Mouse (Mus musculus) kidney, adult 11 months (tissue): ENCODE data around the gene Vmp1.

ENCODE experiments used
- DNase-seq: peaks from one replicate; pipeline ENCODE4 v3.0.0; 2022

Gene Vmp1

DNA sequence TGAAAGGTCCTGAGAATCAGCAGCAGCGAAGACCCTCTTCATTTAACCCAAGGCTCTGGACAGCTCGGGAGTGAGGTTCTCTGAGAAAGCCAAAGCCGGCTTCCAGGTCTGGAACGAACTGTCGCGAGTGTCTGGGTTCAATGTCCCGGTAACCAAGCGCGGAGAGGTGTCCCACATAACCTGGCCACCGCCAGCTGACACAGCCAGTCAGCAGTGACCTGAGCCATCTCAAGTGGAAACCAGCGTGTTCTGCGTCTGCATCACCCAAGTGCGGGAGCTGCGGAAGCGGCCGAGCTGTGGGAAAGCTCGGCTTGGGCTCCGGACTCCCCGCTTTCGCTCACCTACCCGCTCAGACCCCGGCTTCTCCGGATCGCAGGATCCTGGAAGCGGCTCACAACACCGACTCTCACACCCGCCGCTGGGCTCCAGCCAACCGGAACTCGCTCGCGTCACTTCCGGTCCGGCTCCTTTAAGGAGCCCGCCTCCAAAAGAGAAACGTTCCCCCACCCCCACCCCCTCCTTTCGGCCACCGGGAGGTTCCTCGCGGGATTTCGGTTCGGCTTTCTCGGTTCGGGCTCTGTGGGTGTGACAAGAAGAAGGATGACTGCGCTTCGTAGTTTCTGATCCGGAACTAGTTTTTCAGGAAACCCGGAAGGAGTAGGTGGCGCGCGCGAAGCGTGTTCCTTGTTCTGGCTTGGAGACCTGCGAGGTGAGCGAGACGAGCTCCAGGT, at the start of gene Vmp1, which contains the start of gene Ptrh2:
Gene Vmp1, minus strand, starts transcription at position 442 of the 731 bp plus-strand sequence.
Gene Ptrh2, plus strand, starts transcription at position 591 of the 731 bp plus-strand sequence.
- peak; percentile 93 for DNase-seq

- no peak for DNase-seq
These were observed 47.8 kb upstream of the Vmp1 start for GRCm38 (mm10) chr11:86731443-86731842.

DNA sequence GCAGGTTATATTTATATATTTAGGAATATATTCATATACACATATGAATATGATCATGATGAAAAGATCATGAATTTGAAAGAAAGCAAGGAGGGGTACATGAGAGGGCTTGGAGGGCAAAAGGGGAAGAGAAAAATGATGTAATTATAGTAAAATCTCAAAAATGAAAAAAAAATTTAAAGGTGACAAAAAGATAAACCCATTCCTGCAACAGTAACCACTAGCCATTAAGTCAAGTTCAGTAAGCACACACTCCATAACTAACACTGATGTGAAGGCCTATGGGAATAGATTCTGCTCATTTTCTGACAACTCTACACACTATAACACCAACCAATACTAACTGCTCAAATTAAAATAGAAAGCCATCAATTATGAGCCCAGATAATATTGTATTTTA, 42.0 kb upstream of the Vmp1 start:
- no peak for DNase-seq

- DNase-seq = no peak
These were observed 41.3 kb upstream of the Vmp1 start for GRCm38 (mm10) chr11:86724982-86725381.

DNA sequence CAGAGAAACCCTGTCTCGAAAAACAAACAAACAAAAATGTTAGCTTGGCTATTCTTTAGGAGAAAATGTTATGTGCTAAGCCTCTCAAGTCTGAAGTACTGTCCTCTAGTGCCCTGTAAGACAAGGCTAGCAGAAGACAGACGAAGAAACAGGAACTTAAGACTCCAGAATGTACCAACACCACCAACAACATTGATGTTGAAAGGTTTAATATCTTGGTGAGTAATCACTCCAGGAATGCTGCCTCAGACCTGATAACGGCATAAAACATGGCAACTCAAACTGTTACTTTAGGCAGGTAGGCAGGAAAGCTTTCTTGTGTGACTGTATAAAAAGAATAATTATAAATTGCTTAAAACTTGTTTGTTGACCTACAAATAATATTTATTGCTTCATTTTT, 40.4 kb upstream of the Vmp1 start:
- no peak for DNase-seq

DNA sequence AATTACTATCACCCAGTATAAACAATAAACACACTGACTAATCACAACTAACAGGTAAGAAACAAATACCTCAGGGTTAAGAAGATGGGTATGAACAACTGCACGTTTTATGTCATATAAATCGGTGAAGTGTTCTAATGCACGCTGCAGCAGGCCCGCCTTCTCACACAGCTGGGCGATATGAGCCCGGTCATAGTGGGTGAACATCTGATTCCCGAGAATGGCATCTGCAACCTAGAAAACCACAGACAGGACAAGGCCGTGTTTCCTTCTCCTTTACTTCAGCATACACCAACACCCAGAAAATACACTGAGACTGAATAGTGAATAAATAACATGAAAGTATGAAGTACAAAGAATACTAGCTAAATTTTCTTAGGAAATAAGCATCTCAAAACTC, 35.8 kb upstream of the Vmp1 start:
- no peak for DNase-seq

- no peak for DNase-seq
These were observed 34.7 kb upstream of the Vmp1 start for GRCm38 (mm10) chr11:86718369-86718768.

GRCm38 (mm10) chr11:86717306-86718065, 33.9 kb upstream of the Vmp1 start:
- no peak for DNase-seq

DNA sequence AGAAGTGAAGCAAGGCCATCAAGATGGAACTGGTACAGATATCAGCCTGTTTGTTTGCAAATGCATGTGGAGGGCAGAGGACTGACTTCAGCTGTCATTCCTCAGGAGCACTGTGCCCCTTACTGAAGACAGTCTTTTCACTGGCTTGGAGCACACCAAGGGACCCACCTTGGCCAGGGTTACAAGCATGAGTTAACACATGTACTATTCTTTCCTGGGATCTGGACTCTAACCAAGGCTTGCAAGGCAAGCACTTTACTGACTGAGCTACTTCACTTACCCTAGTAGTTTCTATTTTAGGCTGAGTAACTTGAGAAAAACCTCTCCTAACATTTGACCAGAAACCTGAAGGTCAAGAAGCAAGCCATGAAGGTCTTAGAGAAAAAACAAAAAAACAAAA, 31.0 kb upstream of the Vmp1 start:
- no peak for DNase-seq

DNA sequence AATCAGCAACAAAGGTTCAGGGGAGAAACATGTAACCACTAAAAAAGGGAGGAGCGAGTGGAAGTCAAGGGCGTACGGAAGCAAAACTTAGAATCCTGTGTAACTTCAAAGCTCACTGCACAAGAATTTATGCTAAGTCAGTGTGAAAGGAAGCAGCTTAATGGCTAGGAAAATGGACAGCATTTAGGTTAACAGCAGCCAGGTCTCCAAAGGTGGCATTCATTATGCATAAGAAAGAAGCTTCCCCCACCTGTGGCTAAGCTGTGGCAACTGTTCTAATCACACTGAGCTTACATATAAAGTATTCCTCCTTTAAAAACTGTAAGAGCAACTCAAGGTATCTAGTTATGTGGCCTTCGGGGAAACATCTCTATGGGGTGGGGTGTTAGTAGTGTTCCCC, 17.5 kb upstream of the Vmp1 start:
- no peak for DNase-seq

- DNase-seq = no peak
These were observed 11.8 kb upstream of the Vmp1 start for GRCm38 (mm10) chr11:86695461-86695860.

GRCm38 (mm10) chr11:86692546-86692945, 8.9 kb upstream of the Vmp1 start:
- DNase-seq = no peak

- DNase-seq = no peak
These were observed 8.3 kb upstream of the Vmp1 start for GRCm38 (mm10) chr11:86691956-86692355.

GRCm38 (mm10) chr11:86691482-86691881, 7.8 kb upstream of the Vmp1 start:
- no peak for DNase-seq

DNA sequence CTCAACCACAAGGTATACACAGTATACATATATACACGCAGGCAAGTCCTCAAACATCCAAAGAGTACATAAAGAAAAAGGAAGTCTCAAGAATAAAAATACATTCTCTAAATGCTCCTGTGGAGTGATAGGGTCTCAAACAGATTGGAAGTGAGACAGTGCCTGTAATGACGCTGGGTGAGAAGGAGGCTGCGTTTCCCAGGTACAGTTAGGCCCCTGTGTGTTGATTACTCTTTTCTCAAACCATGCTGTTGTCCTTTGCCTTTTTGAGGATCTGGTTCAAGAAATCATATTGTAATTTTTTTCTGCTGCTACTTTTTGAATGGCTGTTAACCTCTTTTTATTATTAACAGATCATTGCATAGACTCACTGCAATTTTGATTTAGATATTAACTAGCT, 6.7 kb upstream of the Vmp1 start:
- DNase-seq = no peak

DNA sequence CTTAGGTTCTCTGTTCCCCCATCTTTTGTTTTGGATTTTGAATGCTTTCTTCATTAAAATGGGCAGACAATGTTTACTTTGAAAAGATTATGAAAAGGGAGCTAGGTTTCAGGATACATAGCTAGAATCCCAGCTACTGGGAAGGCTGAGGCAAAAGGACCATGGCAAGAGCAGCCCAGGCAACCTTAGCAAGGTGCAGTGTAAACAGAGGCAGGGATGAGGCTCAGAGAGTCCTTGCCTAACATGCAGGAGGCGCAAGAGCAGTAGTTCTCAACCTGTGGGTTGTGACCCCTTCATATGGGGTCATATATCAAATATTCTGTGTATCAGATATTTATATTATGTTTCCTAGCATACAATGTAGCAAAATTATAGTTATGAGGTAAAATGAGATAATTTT, 1.7 kb upstream of the Vmp1 start:
- DNase-seq = no peak

DNA sequence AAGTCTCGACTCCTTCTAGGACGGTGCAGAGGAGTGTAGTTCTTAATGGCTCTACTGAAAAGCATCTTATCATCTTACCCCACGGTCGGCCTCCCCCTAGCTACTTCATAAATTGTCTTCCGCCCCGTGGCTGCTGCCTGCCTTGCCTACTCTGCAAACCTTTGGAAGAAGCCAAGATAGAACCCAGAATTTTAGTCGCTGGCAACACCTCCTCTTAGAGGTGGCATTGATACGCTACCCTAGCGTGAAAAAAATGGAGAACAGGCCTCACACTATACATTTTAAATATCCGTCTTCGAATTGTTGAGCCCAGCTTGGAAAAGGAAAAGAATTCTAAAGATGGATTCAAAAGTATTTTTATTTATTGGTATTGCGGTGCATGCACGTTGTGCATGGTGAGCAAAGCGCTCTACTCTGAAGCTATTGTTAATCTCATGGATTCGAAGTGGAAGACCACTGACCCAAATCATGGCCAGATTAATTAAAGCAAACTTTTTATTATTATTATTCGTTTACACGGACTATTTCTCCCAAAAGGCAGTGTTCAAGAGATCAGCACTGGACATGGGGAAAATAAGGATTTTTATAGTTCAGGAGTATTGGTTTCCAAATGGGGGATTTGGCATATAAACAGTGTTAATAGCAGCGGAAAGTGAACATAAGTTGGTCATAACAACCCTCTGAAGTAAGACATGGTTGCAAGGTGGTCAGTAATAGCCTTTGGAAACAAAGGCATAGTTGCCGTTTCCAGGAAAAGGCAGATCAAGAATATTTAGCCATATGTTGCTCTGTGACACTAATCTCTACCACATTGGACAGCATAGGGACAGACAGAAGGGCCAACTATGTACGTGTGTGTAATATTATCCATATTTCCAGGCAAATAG, 733 bp upstream of the Vmp1 start:
- DNase-seq = no peak

GRCm38 (mm10) chr11:86682861-86683260, 775 bp downstream of the Vmp1 start:
- DNase-seq = no peak

GRCm38 (mm10) chr11:86681423-86681822, 2.2 kb downstream of the Vmp1 start:
- no peak for DNase-seq

GRCm38 (mm10) chr11:86680729-86681128, 2.9 kb downstream of the Vmp1 start:
- no peak for DNase-seq

GRCm38 (mm10) chr11:86678957-86679356, 4.7 kb downstream of the Vmp1 start:
- DNase-seq = peak; percentile 70

DNA sequence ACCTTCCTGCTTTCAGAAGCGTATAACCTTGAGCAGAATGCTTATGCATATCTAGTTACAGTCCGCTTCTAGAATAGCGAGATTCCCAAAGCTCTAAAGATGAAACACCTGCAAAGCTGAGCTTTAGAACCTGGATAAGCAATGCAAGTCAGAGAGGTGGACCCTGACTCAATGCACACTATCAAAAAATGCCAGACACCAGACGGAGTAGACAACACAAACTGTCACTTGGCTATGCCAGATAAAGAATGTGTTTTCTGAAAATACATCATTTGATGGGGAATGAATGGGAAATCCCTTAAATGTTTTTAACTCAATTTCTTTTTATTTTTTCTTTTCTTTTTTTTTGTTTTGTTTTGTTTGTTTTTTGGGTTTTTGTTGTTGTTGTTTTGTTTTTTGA, 8.1 kb downstream of the Vmp1 start:
- no peak for DNase-seq

- no peak for DNase-seq
These were observed 10.9 kb downstream of the Vmp1 start for GRCm38 (mm10) chr11:86672772-86673171.
